Mouse (Mus musculus) spleen, adult 2 months (tissue): ENCODE measurements around the gene Cacna1i. TPM values are rescaled to one million over a fixed set of nuclear protein-coding genes. Genes with fewer than 3 reads are reported as not detected.
A peak's percentile ranks its signal among the peaks of the same experiment; 100 is the strongest.

Experiments used
- DNase-seq, 2 experiments: peaks; one replicate each; pipeline versions ENCODE4 v3.0.0 to v3.0.0-alpha.2; 2012 to 2021; ENCODE audit warnings: low spot score in 2 of 2, low read depth in 1 of 2
- H3K27ac ChIP-seq: fragments of 200-500 bp; 2 replicates; pipeline ENCODE4 v1.5.1; 2012; ENCODE audit warnings: low read length, inconsistent platforms; ENCODE audit not compliant: insufficient read depth
- H3K27me3 ChIP-seq: fragments of 200-500 bp; 2 replicates; pipeline ENCODE4 v1.6.1; 2012; ENCODE audit warnings: mild to moderate bottlenecking, moderate library complexity, low read length, inconsistent platforms; ENCODE audit not compliant: control insufficient read depth, insufficient read depth
- H3K36me3 ChIP-seq: fragments of 200-500 bp; 2 replicates; pipeline ENCODE4 v1.6.1; 2012; ENCODE audit warnings: mild to moderate bottlenecking, low read length, inconsistent platforms; ENCODE audit not compliant: control insufficient read depth, insufficient read depth
- H3K4me1 ChIP-seq: fragments of 200-500 bp; 2 replicates; pipeline ENCODE4 v1.6.1; 2011; ENCODE audit warnings: inconsistent platforms; ENCODE audit not compliant: control insufficient read depth, insufficient read depth, insufficient read length
- H3K4me3 ChIP-seq: fragments of 200-500 bp; 2 replicates; pipeline ENCODE4 v1.5.1; 2011; ENCODE audit warnings: mild to moderate bottlenecking, inconsistent platforms; ENCODE audit not compliant: insufficient read depth, insufficient read length; ENCODE audit errors: extremely low read depth
- CTCF ChIP-seq: fragments of 200-500 bp; IDR thresholded peaks from 2 replicates; pipeline ENCODE4 v1.5.1; 2011; ENCODE audit warnings: mild to moderate bottlenecking, inconsistent platforms; ENCODE audit not compliant: insufficient read depth, insufficient read length, insufficient replicate concordance; ENCODE audit errors: extremely low read depth
- POLR2A ChIP-seq: fragments of 200-500 bp; IDR thresholded peaks from 2 replicates; pipeline ENCODE4 v1.6.1; 2011; ENCODE audit warnings: low read depth, low read length, inconsistent platforms
- whole genome bisulfite sequencing: fragments of 180-500 bp; shearing (Covaris S2); methylation state at CpG from one replicate; pipeline ENCODE4 v1.1.7; 2018; 5-methylcytosine and 5-hydroxymethylcytosine counted together
- polyA plus RNA-seq: library from polyadenylated mRNA; depleted of rRNA; stranded (reverse); fragments of >200 nt; gene quantifications from 2 replicates; pipeline ENCODE4 v1.2.3, GENCODE M21; 2012; rRNA removed

Cacna1i gene
- polyA plus RNA-seq = 18.9 and 23.7 TPM in 2 replicates

GRCm38 (mm10) chr15:80286851-80287415, at the start of gene Cacna1i:
Gene Cacna1i (plus strand): TSS chr15:80287238.
- no peak within 1 kb of the TSS for H3K4me3 ChIP-seq
- WGBS = 3% methylated on average over 45 of the region's 50 CpGs
- no peaks in the 10 kb centered on the region for H3K36me3 ChIP-seq
- peaks cover 6% of the 10 kb centered on the region; the same call in 1 of the 2 replicates for H3K4me1 ChIP-seq
- no peak within 1 kb of the TSS for H3K27ac ChIP-seq
- H3K27me3 ChIP-seq = peaks cover 25% of the 10 kb centered on the region
- DNase-seq = no peak
- TF ChIP-seq POLR2A (no peak), CTCF (no peak)

GRCm38 (mm10) chr15:80248135-80248534, 38.9 kb upstream of the Cacna1i start:
- Histone ChIP-seq H3K4me3 (no peak overlapping the region), H3K27me3 (no peaks in the 10 kb centered on the region), H3K27ac (no peak overlapping the region), H3K36me3 (peaks cover 41% of the 10 kb centered on the region), H3K4me1 (no peaks in the 10 kb centered on the region)
- TF ChIP-seq CTCF (no peak), POLR2A (no peak)
- 93% methylated on average over 12 of the region's 12 CpGs for WGBS
- DNase-seq = no peak

- WGBS = 100% methylated on average over 1 of the region's 1 CpGs
- H3K27ac ChIP-seq = no peak overlapping the region
- peaks cover 39% of the 10 kb centered on the region for H3K36me3 ChIP-seq
- H3K4me1 ChIP-seq = no peaks in the 10 kb centered on the region
- H3K27me3 ChIP-seq = no peaks in the 10 kb centered on the region
- TF ChIP-seq CTCF (no peak), POLR2A (no peak)
- no peak for DNase-seq
- no peak overlapping the region for H3K4me3 ChIP-seq
Observed at GRCm38 (mm10) chr15:80248596-80248995, 38.4 kb upstream of the Cacna1i start.

DNA sequence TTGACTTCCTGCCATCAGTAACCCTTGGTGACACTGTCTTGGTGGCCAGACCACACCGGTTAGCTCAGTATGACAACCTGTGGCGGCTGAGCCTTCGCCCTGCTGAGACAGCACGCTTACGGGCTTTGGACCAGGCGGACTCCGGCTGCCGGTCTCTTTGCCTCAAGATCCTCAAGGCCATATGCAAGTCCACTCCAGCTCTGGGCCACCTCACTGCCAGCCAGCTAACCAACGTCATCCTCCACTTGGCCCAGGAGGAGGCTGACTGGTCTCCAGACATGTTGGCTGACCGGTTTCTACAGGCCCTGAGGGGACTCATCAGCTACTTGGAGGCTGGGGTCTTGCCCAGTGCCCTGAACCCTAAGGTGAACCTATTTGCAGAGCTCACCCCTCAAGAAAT, 37.4 kb upstream of the Cacna1i start:
- Histone ChIP-seq H3K36me3 (peaks cover 38% of the 10 kb centered on the region), H3K4me3 (no peak overlapping the region), H3K27me3 (no peaks in the 10 kb centered on the region), H3K27ac (no peak overlapping the region), H3K4me1 (peaks cover 4% of the 10 kb centered on the region; the same call in 1 of the 2 replicates)
- TF ChIP-seq POLR2A (no peak), CTCF (no peak)
- WGBS = 96% methylated on average over 10 of the region's 10 CpGs
- no peak for DNase-seq

DNA sequence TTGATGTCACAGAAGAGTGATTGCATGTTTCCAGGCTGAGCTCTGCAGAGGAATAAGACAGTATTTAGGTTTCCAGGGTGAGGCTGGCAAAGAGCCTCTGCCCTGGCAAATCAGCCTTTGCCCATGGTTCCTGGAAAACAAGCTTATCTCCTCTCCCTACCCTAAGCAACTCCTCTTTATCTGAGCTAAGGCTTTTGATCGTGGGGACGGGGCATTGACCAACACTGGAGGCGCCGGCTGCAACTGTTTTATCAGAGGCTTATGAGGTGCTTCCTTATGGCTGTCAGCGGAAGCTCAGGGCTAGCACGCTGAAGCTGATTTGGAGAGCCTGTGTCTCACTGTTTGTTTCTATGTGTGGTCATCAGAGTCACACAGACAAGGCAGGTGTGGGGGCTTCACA, 36.5 kb upstream of the Cacna1i start:
- Histone ChIP-seq H3K27me3 (no peaks in the 10 kb centered on the region), H3K36me3 (peaks cover 35% of the 10 kb centered on the region), H3K4me3 (no peak overlapping the region), H3K4me1 (peaks cover 4% of the 10 kb centered on the region; the same call in 1 of the 2 replicates), H3K27ac (peak overlapping the region; percentile 23; the same call in 1 of the 2 replicates)
- 83% methylated on average over 6 of the region's 6 CpGs for WGBS
- no peak for TF ChIP-seq CTCF
- no peak for TF ChIP-seq POLR2A
- no peak for DNase-seq

DNA sequence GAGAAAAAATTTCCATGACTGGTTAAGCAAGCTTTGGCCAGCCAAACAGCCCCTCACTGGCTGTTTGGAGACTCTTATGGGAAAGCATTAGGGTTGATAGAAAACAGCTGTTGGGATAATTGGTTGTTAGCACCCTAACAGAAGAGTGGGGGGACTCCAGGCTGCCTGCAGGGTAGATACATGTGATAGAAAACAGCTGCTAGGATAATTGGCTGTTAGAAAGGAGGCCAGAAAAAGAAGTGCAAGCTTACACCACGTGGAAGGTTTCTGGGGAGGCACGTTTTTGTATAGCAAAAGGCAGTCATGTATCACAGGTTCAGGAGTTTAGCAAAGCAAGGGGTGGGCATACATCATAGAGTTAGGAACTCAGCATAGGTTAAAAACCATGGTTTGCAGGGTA, 33.5 kb upstream of the Cacna1i start:
- peaks cover 37% of the 10 kb centered on the region for H3K36me3 ChIP-seq
- no peak for DNase-seq
- no peak overlapping the region for H3K27ac ChIP-seq
- no peaks in the 10 kb centered on the region for H3K27me3 ChIP-seq
- H3K4me3 ChIP-seq = no peak overlapping the region
- H3K4me1 ChIP-seq = peaks cover 9% of the 10 kb centered on the region; the same call in 1 of the 2 replicates
- WGBS = 73% methylated on average over 2 of the region's 2 CpGs
- TF ChIP-seq CTCF = no peak
- TF ChIP-seq POLR2A = no peak

- DNase-seq = no peak
- Histone ChIP-seq H3K4me1 (peaks cover 9% of the 10 kb centered on the region; the same call in 1 of the 2 replicates), H3K36me3 (peaks cover 34% of the 10 kb centered on the region), H3K27me3 (no peaks in the 10 kb centered on the region), H3K4me3 (peak overlapping the region; percentile 69), H3K27ac (peak overlapping the region; percentile 94)
- 70% methylated on average over 6 of the region's 6 CpGs for WGBS
- no peak for TF ChIP-seq POLR2A
- TF ChIP-seq CTCF = no peak
Observed at GRCm38 (mm10) chr15:80254207-80254606, 32.8 kb upstream of the Cacna1i start.
